Mouse (Mus musculus): ENCODE data around the gene Il10. TPM values are rescaled to one million over a fixed set of nuclear protein-coding genes. Genes with fewer than 3 reads are reported as not detected.

The Il10 gene
- total and polyA plus RNA-seq, 3 experiments, result not detected

GRCm38 (mm10) chr1:130999708-131000107 lies 19.9 kb upstream of the Il10 start:
- 83% methylated on average over 4 of the region's 4 CpGs for WGBS
- Histone ChIP-seq H3K36me3 (ENCODE audit: control insufficient read depth, insufficient read depth, low read length) (no peaks in the 10 kb centered on the region), H3K79me2 (replicated peaks; ENCODE audit: control insufficient read depth, insufficient read depth, low read length) (no peaks in the 10 kb centered on the region), H3K4me3 (no peak overlapping the region), H3K27ac (no peak overlapping the region), H3K9ac (ENCODE audit: low read depth, low read length) (no peak overlapping the region), H3K4me1 (ENCODE audit: control insufficient read depth, insufficient read depth, low read length) (peaks cover 4% of the 10 kb centered on the region; the same call in 1 of the 2 replicates), H3K27me3 (ENCODE audit: control insufficient read depth, insufficient read depth, low read length) (no peaks in the 10 kb centered on the region)
- intact Hi-C loops (cut with DNase I), result no loop called here
- no peak for DNase-seq
- no peak for TF ChIP-seq POLR2A (IDR thresholded peaks at IDR 0.05; ENCODE audit: insufficient read depth, low read depth, low read length)
- no peak for TF ChIP-seq EP300 (IDR thresholded peaks at IDR 0.05; ENCODE audit: insufficient read depth, low read depth, low read length)
- TF ChIP-seq CTCF (IDR thresholded peaks at IDR 0.05), result no peak

GRCm38 (mm10) chr1:131000296-131000695 lies 19.3 kb upstream of the Il10 start:
- Histone ChIP-seq H3K27ac (no peak overlapping the region), H3K9ac (ENCODE audit: low read depth, low read length) (no peak overlapping the region), H3K4me1 (ENCODE audit: control insufficient read depth, insufficient read depth, low read length) (0 out of 2 replicates have a peak, but pooled peaks cover 2% of the 10 kb centered on the region), H3K4me3 (no peak overlapping the region), H3K27me3 (ENCODE audit: control insufficient read depth, insufficient read depth, low read length) (no peaks in the 10 kb centered on the region), H3K36me3 (ENCODE audit: control insufficient read depth, insufficient read depth, low read length) (no peaks in the 10 kb centered on the region), H3K79me2 (replicated peaks; ENCODE audit: control insufficient read depth, insufficient read depth, low read length) (no peaks in the 10 kb centered on the region)
- no peak for DNase-seq
- TF ChIP-seq CTCF (IDR thresholded peaks at IDR 0.05) (no peak), POLR2A (IDR thresholded peaks at IDR 0.05; ENCODE audit: insufficient read depth, low read depth, low read length) (no peak), EP300 (IDR thresholded peaks at IDR 0.05; ENCODE audit: insufficient read depth, low read depth, low read length) (no peak)
- WGBS, result 79% methylated on average over 3 of the region's 3 CpGs
- intact Hi-C loops (cut with DNase I), result no loop called here

- Histone ChIP-seq H3K27ac (no peak overlapping the region), H3K9ac (ENCODE audit: low read depth, low read length) (no peak overlapping the region), H3K4me1 (ENCODE audit: control insufficient read depth, insufficient read depth, low read length) (no peaks in the 10 kb centered on the region), H3K36me3 (ENCODE audit: control insufficient read depth, insufficient read depth, low read length) (no peaks in the 10 kb centered on the region), H3K4me3 (no peak overlapping the region), H3K27me3 (ENCODE audit: control insufficient read depth, insufficient read depth, low read length) (no peaks in the 10 kb centered on the region), H3K79me2 (replicated peaks; ENCODE audit: control insufficient read depth, insufficient read depth, low read length) (no peaks in the 10 kb centered on the region)
- no peak for DNase-seq
- WGBS, result 96% methylated on average over 2 of the region's 2 CpGs
- TF ChIP-seq CTCF (IDR thresholded peaks at IDR 0.05) (no peak), EP300 (IDR thresholded peaks at IDR 0.05; ENCODE audit: insufficient read depth, low read depth, low read length) (no peak), POLR2A (IDR thresholded peaks at IDR 0.05; ENCODE audit: insufficient read depth, low read depth, low read length) (no peak)
- intact Hi-C loops (cut with DNase I), result no loop called here
Measured at GRCm38 (mm10) chr1:131002561-131002960, 17.1 kb upstream of the Il10 start.

- no peaks in the 10 kb centered on the region for H3K4me1 ChIP-seq (ENCODE audit: control insufficient read depth, insufficient read depth, low read length)
- DNase-seq, result peak; percentile 27 to 50
- TF ChIP-seq POLR2A (IDR thresholded peaks at IDR 0.05; ENCODE audit: insufficient read depth, low read depth, low read length) (peak; percentile 52), EP300 (IDR thresholded peaks at IDR 0.05; ENCODE audit: insufficient read depth, low read depth, low read length) (no peak)
- WGBS, result 33% methylated on average over 17 of the region's 17 CpGs
- intact Hi-C loops (cut with DNase I), result no loop called here
- no peaks in the 10 kb centered on the region for H3K36me3 ChIP-seq (ENCODE audit: control insufficient read depth, insufficient read depth, low read length)
- no peaks in the 10 kb centered on the region for H3K27me3 ChIP-seq (ENCODE audit: control insufficient read depth, insufficient read depth, low read length)
- H3K79me2 ChIP-seq (replicated peaks; ENCODE audit: control insufficient read depth, insufficient read depth, low read length), result no peaks in the 10 kb centered on the region
- 0 out of 2 replicates have a peak overlapping the region, but pooled peaks have one; percentile 12 for H3K4me3 ChIP-seq
- H3K27ac ChIP-seq, result peak overlapping the region; percentile 45; the same call in 1 of the 2 replicates
- H3K9ac ChIP-seq (ENCODE audit: low read depth, low read length), result no peak overlapping the region
Measured at GRCm38 (mm10) chr1:131003037-131003922, 16.4 kb upstream of the Il10 start.

- Histone ChIP-seq H3K4me1 (ENCODE audit: control insufficient read depth, insufficient read depth, low read length) (no peaks in the 10 kb centered on the region), H3K36me3 (ENCODE audit: control insufficient read depth, insufficient read depth, low read length) (no peaks in the 10 kb centered on the region), H3K27me3 (ENCODE audit: control insufficient read depth, insufficient read depth, low read length) (no peaks in the 10 kb centered on the region), H3K9ac (ENCODE audit: low read depth, low read length) (no peak overlapping the region), H3K4me3 (no peak overlapping the region), H3K27ac (no peak overlapping the region), H3K79me2 (replicated peaks; ENCODE audit: control insufficient read depth, insufficient read depth, low read length) (no peaks in the 10 kb centered on the region)
- DNase-seq, result no peak
- no peak for TF ChIP-seq EP300 (IDR thresholded peaks at IDR 0.05; ENCODE audit: insufficient read depth, low read depth, low read length)
- TF ChIP-seq POLR2A (IDR thresholded peaks at IDR 0.05; ENCODE audit: insufficient read depth, low read depth, low read length), result no peak
- no peak for TF ChIP-seq CTCF (IDR thresholded peaks at IDR 0.05)
- intact Hi-C loops (cut with DNase I), result no loop called here
- 88% methylated on average over 1 of the region's 1 CpGs for WGBS
Measured at GRCm38 (mm10) chr1:131006069-131006468, 13.6 kb upstream of the Il10 start.

All from heart, adult 2 months (tissue).